Mouse (Mus musculus) embryonic fibroblast, embryonic 13.5 days (primary cell): ENCODE measurements around the gene Sestd1.

ENCODE experiments used
- CTCF ChIP-seq: IDR thresholded peaks from 2 replicates; pipeline ENCODE4 v1.5.1; 2011; ENCODE audit warnings: mild to moderate bottlenecking, control low read depth, low read length, moderate library complexity, borderline replicate concordance; ENCODE audit not compliant: insufficient read depth
- POLR2A ChIP-seq: IDR thresholded peaks from 2 replicates; pipeline ENCODE4 v1.6.1; 2011; ENCODE audit warnings: low read depth, mild to moderate bottlenecking, control low read depth, low read length, moderate library complexity

GRCm38 (mm10) chr2:77316961-77317360 is 36.6 kb upstream of the Sestd1 start:
- TF ChIP-seq POLR2A (no peak), CTCF (no peak)
